Mouse (Mus musculus): ENCODE data around the gene Nanos3.

GRCm38 (mm10) chr8:84144636-84145245 is 40.3 kb downstream of the Nanos3 start:
- TF ChIP-seq CTCF (conservative IDR thresholded peaks at IDR 0.05 in 1 of 2, IDR thresholded peaks at IDR 0.05 in 1 of 2; ENCODE audit: low read depth in 2 of 2, low read length in 2 of 2) (no peak), ZMIZ1 (IDR thresholded peaks at IDR 0.05; ENCODE audit: low read depth, low read length) (no peak), POLR2A (IDR thresholded peaks at IDR 0.05; ENCODE audit: low read depth, low read length) (no peak), POLR2AphosphoS2 (IDR thresholded peaks at IDR 0.05; ENCODE audit: low read depth, low read length) (no peak), EP300 (IDR thresholded peaks at IDR 0.05; ENCODE audit: low read length) (no peak), KAT2A (IDR thresholded peaks at IDR 0.05; ENCODE audit: insufficient replicate concordance, low read length) (no peak)

Measured in CH12.LX (cell line).